Mouse (Mus musculus) bone marrow macrophage, adult 2 months (primary cell): ENCODE data around the gene Lrrfip2.

Experiments used
- CTCF ChIP-seq: IDR thresholded peaks from 2 replicates; pipeline ENCODE4 v1.5.1; 2012; ENCODE audit warnings: low read depth, mild to moderate bottlenecking, low read length, moderate library complexity
- POLR2A ChIP-seq: IDR thresholded peaks from 2 replicates; pipeline ENCODE4 v1.6.1; 2012; ENCODE audit warnings: mild to moderate bottlenecking, low read depth, low read length, borderline replicate concordance

DNA sequence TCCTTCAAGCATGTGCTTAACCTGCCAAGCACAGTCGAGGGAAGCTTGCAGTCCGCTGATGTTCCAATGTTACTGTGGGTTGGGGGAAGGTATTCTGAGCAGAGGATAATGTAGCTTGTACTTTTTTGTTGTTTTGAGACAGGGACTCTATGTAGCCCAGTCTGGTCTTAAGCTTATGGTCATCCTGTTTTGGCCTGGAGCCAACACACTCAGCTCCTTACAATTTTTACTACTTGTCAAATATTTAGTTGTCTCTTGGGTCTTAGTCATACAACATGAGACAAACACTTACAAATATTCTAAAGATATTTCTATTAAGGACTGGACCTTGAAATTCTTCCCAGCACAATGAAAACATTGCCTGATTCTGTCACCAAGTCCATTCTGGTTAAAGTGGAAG lies 75.8 kb downstream of the Lrrfip2 start:
- no peak for TF ChIP-seq CTCF
- no peak for TF ChIP-seq POLR2A
